Mouse (Mus musculus): ENCODE measurements at regions not wholly inside any gene's neighbourhood (a gene's known extent, or its start where the extent isn't known, plus 50 kb on each side); places are given as distances from the start of the nearest gene placed in this dataset.

- no peak for DNase-seq (ENCODE audit: low read depth, low spot score)
Measured at GRCm38 (mm10) chr7:119384670-119385241, 74.3 kb downstream of the Gp2 start.

GRCm38 (mm10) chr7:119379935-119380334 lies 79.2 kb downstream of the Gp2 start:
- no peak for DNase-seq (ENCODE audit: low read depth, low spot score)

- DNase-seq (ENCODE audit: low read depth, low spot score) = no peak
Measured at GRCm38 (mm10) chr7:119364268-119364596, 94.9 kb downstream of the Gp2 start.

GRCm38 (mm10) chr7:119363552-119364267 lies 95.4 kb downstream of the Gp2 start:
- no peak for DNase-seq (ENCODE audit: low read depth, low spot score)

GRCm38 (mm10) chr7:119357338-119357737 lies 101.7 kb downstream of the Gp2 start:
- DNase-seq (ENCODE audit: low read depth, low spot score) = no peak

DNA sequence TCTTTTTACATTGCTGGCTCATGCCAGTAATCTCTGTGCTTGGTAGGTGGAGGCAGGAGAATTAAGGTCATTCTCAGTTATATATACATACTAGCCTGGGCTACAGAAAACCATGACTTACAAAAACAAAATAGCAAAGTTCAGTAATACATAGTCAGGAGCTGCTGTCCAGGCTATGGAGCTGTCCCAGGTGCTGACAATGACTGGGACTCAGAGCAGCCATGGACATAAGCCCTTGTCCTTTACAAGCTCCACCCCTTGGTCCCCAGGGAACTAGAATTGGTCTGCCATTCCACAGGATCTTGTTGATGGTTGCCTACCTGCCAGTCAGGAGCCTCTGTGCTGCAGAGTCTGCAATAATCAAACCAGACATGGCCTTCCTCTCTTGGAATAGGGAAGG lies 102.8 kb downstream of the Gp2 start:
- DNase-seq (ENCODE audit: low read depth, low spot score) = no peak

DNA sequence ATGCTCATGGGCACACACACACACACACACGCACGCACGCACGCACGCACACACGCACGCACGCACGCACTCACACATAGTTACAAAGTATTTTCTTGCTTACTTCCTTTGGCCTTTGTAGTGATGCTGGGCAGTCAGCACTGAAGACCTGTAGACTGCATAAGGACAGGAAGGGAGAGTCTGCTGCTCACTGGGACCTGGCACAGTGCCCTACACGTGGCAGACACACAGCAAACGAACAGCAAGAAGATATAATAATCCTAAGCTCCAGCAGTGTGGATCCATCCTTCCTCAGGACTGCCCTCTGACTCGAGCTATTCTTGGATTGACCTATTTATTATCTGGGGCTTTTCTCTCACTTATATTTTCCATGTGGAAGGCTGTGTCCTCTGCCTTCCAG lies 106.5 kb downstream of the Gp2 start:
- DNase-seq (ENCODE audit: low read depth, low spot score) = no peak

DNA sequence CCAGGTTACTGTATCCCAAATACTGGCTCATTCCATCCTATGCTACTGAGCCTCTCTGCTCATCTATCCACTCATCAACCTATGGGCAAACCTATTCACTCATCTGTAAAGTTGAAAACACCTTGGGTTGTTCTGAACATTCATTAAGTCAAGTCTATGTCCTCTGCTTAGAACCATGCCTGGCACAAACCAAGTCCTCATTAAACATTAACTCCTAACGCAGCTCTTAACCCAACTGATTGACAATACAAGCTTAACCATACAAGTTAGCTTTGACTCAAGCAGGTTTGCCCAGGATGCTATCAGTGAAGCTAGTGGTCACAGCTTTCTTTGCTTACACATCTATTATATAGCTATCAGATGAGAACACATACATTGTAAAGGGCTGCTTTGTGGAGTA lies 108.4 kb downstream of the Gp2 start:
- DNase-seq (ENCODE audit: low read depth, low spot score) = no peak

DNA sequence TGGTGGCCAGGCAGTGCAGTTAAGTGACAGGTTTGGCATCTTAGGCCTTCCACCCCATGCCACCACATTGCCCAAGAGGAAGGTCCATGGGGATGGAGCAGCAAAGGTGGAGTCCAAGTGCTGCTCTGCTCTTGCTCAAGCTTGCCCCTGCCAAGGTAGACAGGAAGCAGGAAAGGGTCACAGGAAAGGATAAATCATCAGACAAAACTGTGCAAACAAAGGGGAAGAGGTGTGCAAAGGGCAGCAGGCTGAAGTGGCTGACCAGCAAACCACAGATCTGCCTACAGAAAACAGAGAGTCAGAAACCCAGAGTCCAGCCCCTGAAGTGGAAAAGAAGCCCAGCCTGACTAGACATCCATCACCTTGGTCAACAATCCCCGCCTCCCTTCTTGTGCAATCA lies 115.7 kb downstream of the Gp2 start:
- no peak for DNase-seq (ENCODE audit: low read depth, low spot score)

- no peak for DNase-seq (ENCODE audit: low read depth, low spot score)
Measured at GRCm38 (mm10) chr7:119333102-119333501, 126.0 kb downstream of the Gp2 start.

DNA sequence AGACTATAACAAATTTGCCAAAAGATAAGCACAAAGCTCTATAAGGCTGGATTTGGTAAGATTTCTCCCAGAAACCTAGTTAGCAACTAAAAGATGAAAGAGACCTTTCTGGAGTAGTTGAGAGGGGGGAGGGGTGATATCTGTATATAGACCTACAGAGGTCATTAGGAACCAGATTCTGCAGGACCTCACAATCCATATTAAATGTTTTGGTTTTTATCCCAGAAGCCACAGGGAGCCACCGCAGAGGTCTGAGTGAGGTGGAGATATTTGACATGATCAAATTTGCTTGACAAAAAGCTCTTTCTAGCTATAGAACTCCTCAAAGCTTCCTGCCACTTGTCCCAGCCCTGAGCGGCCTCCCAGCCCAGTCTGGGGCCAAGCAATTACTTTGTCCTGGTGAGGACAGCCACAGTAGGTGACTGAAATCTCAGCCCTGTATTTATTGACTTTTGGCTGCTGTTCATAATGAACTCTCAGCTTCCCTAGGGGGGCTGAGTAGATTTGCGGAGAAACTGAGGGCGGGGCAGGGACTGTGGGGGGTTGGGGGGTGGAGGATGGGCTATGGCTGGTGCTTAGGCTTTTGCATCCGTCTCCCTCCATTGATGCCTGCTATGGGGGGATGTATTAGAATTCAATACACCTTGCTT lies 128.5 kb downstream of the Gp2 start:
- DNase-seq (ENCODE audit: low read depth, low spot score) = no peak

GRCm38 (mm10) chr7:119296307-119296706 lies 111.9 kb upstream of the Gpr139 start:
- no peak for DNase-seq (ENCODE audit: low read depth, low spot score)

GRCm38 (mm10) chr7:119291442-119291841 lies 107.0 kb upstream of the Gpr139 start:
- DNase-seq (ENCODE audit: low read depth, low spot score) = no peak

DNA sequence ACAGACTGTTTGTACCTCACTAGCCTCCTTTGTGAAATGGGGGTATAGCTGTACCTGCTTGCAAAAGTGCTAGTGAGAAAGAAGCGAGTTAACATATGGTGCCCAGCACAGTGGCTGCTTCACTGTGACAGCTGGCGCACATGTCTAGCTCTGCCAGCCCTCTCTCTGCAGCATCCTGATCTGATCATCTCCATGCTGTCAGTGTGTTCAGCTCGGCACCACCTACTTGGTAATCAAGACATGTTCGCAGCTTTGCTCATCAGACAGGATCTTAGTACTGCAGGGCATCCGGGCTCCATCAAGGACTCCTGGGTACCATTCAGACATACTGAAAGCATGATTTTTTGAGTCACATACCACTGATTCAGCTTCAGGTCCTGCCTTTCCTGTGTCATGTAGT lies 100.9 kb upstream of the Gpr139 start:
- DNase-seq (ENCODE audit: low read depth, low spot score) = peak; percentile 33

GRCm38 (mm10) chr7:119279896-119280661 lies 95.7 kb upstream of the Gpr139 start:
- no peak for DNase-seq (ENCODE audit: low read depth, low spot score)

- no peak for DNase-seq (ENCODE audit: low read depth, low spot score)
Measured at GRCm38 (mm10) chr7:119272621-119273020, 88.2 kb upstream of the Gpr139 start.

GRCm38 (mm10) chr7:119271427-119271826 lies 87.0 kb upstream of the Gpr139 start:
- no peak for DNase-seq (ENCODE audit: low read depth, low spot score)

DNA sequence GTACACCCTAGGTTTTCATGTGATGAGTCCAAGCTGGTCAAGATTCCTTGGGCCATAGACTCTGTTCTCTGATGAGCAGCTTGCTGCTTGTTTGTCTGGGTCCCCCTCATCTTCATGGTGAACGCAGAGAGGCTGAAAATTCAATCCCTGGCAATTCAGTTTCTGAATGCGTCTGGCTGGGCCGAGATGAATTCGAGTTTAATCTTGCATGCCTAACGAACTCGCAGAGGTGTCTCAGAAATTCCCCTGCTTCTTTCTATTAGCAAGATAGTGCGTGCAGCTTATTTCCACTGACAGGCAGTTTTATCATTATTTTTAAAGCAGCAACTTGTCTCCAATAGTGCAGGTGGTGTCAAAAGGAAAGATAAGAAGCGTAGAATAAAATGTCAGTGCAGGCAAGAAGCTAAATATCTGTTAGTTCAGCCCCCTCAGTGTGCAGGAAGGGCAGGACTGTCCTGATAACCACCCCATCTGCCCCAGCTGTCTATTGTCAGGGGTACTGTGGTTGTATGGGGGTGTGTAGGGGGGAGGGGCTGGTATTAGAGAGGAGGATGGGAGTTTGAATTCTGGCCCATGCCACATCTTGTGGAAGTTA lies 86.5 kb upstream of the Gpr139 start:
- DNase-seq (ENCODE audit: low read depth, low spot score) = no peak

GRCm38 (mm10) chr7:119258222-119258621 lies 73.8 kb upstream of the Gpr139 start:
- no peak for DNase-seq (ENCODE audit: low read depth, low spot score)

DNA sequence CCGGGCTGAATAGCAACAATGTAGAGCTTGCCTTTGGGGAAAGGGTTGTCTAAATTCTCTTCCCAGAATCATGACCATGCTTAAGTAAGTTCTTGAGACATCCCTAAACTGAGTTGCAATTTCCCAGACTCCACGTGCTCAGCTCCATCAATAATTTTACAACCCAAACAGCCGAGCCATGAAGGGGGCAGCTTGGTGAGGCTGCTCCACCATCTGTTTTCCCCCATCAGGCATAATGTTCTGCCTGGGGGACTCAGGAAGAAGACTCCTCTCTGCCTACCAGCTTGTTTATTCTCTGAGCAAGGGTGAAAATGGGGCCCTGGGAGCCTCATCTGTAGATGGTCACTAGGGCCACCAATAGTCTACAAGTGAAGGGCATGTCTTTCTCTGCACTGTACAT lies 72.5 kb upstream of the Gpr139 start:
- DNase-seq (ENCODE audit: low read depth, low spot score) = no peak

DNA sequence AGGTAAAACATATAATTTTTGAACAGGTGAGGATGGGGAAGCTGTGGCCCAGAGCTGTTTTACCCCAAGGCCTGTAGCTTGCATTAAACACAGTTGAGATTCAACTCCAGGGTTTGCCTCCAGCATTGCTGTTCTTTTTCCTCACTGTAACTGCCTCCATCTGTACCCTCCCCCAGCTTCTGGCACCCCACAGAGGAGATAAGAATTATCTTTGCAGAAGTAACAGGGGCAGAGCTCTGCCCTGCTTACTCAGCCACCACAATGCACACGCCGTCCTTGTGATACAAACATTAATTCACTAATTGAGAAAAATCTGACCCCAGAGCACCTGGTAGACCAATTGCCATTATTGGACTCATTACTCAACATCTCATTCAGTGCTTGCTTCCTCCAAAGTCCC lies 68.3 kb upstream of the Gpr139 start:
- no peak for DNase-seq (ENCODE audit: low read depth, low spot score)

GRCm38 (mm10) chr7:119251679-119252078 lies 67.3 kb upstream of the Gpr139 start:
- no peak for DNase-seq (ENCODE audit: low read depth, low spot score)

All from telencephalon, adult 2 months (tissue).